Mouse (Mus musculus): Measurements from ENCODE around the gene Sds.

Sds gene

GRCm38 (mm10) chr5:120476296-120476695, at the start of gene Sds:
Gene Sds, plus strand, starts transcription at chr5:120476526.
- DNase-seq (ENCODE audit: low read depth, low spot score): no peak

- no peak for DNase-seq (ENCODE audit: low read depth, low spot score)
Measured at GRCm38 (mm10) chr5:120426572-120426971, 49.8 kb upstream of the Sds start.

- DNase-seq (ENCODE audit: low read depth, low spot score): no peak
Measured at GRCm38 (mm10) chr5:120427451-120427938, 48.8 kb upstream of the Sds start.

- DNase-seq (ENCODE audit: low read depth, low spot score): no peak
Measured at GRCm38 (mm10) chr5:120428189-120428838, 48.0 kb upstream of the Sds start.

- no peak for DNase-seq (ENCODE audit: low read depth, low spot score)
Measured at GRCm38 (mm10) chr5:120428990-120429389, 47.3 kb upstream of the Sds start.

- DNase-seq (ENCODE audit: low read depth, low spot score): no peak
Measured at GRCm38 (mm10) chr5:120429692-120430091, 46.6 kb upstream of the Sds start.

GRCm38 (mm10) chr5:120431001-120431583, 45.2 kb upstream of the Sds start:
- no peak for DNase-seq (ENCODE audit: low read depth, low spot score)

- DNase-seq (ENCODE audit: low read depth, low spot score): no peak
Measured at GRCm38 (mm10) chr5:120431649-120432485, 44.5 kb upstream of the Sds start, which contains the start of gene Lhx5. Gene Lhx5, plus strand, starts transcription at chr5:120431699.

GRCm38 (mm10) chr5:120432486-120433015, 43.8 kb upstream of the Sds start:
- no peak for DNase-seq (ENCODE audit: low read depth, low spot score)

- DNase-seq (ENCODE audit: low read depth, low spot score): no peak
Measured at GRCm38 (mm10) chr5:120433135-120433760, 43.1 kb upstream of the Sds start.

- DNase-seq (ENCODE audit: low read depth, low spot score): no peak
Measured at GRCm38 (mm10) chr5:120434231-120434735, 42.0 kb upstream of the Sds start.

GRCm38 (mm10) chr5:120435006-120435681, 41.2 kb upstream of the Sds start:
- no peak for DNase-seq (ENCODE audit: low read depth, low spot score)

GRCm38 (mm10) chr5:120435731-120436501, 40.4 kb upstream of the Sds start:
- DNase-seq (ENCODE audit: low read depth, low spot score): no peak

GRCm38 (mm10) chr5:120436885-120437495, 39.3 kb upstream of the Sds start:
- no peak for DNase-seq (ENCODE audit: low read depth, low spot score)

- DNase-seq (ENCODE audit: low read depth, low spot score): no peak
Measured at GRCm38 (mm10) chr5:120437539-120437938, 38.8 kb upstream of the Sds start.

- no peak for DNase-seq (ENCODE audit: low read depth, low spot score)
Measured at GRCm38 (mm10) chr5:120437986-120438385, 38.3 kb upstream of the Sds start.

- DNase-seq (ENCODE audit: low read depth, low spot score): no peak
Measured at GRCm38 (mm10) chr5:120438469-120438868, 37.9 kb upstream of the Sds start.

GRCm38 (mm10) chr5:120438991-120439710, 37.2 kb upstream of the Sds start:
- DNase-seq (ENCODE audit: low read depth, low spot score): no peak
